Mouse (Mus musculus) CH12.LX (cell line): ENCODE measurements around the gene Afm. TPM values are rescaled to one million over a fixed set of nuclear protein-coding genes. Genes with fewer than 3 reads are reported as not detected.

Experiments
- ETS1 ChIP-seq: conservative IDR thresholded peaks from 2 replicates; pipeline ENCODE4 v1.6.1; 2012; ENCODE audit warnings: low read depth, mild to moderate bottlenecking, inconsistent platforms, low read length, improper control_type of control experiment, moderate library complexity
- SMC3 ChIP-seq: IDR thresholded peaks from 2 replicates; pipeline ENCODE4 v1.6.1; 2011; ENCODE audit warnings: low read depth, low read length, improper control_type of control experiment
- polyA plus RNA-seq: library from polyadenylated mRNA; unstranded; fragments of >175 nt; gene quantifications from 2 replicates; pipeline ENCODE4 v1.2.1, GENCODE M21; 2012; ENCODE audit warnings: low read depth; ENCODE audit not compliant: insufficient read length
- total RNA-seq, 2 experiments: library from RNA; depleted of rRNA; stranded (reverse); fragments of 300-350 nt in 1 of 2; fragments of >200 nt in 1 of 2; gene quantifications; 2 replicates each; pipeline ENCODE4 v1.2.3; 2012 to 2014

Afm gene
- total and polyA plus RNA-seq, 3 experiments, result not detected

- TF ChIP-seq SMC3 (peak; percentile 95), ETS1 (no peak)
These were observed 82.7 kb downstream of the Afm start (continued) for GRCm38 (mm10) chr5:90601469-90601868.

Other genes with a start within 250 kb of the Afm start
- 36.3 and 39.0 TPM in 2 replicates for gene Ankrd17, start 152.4 kb upstream of the Afm start, total RNA-seq (2012; rRNA removed)
- 29.8 and 31.7 TPM in 2 replicates for gene Ankrd17, start 152.4 kb upstream of the Afm start, total RNA-seq (2014; rRNA removed)
- 62.6 and 71.5 TPM in 2 replicates for gene Ankrd17, start 152.4 kb upstream of the Afm start, polyA plus RNA-seq
- gene Gm9958, start 151.7 kb upstream of the Afm start, total RNA-seq (2012; rRNA removed), result 0.67 and 1.2 TPM in 2 replicates
- 1.3 and 1.9 TPM in 2 replicates for gene Gm9958, start 151.7 kb upstream of the Afm start, total RNA-seq (2014; rRNA removed)
- gene Gm9958, start 151.7 kb upstream of the Afm start, polyA plus RNA-seq, result 0.82 and 1.3 TPM in 2 replicates
- not detected in 2 replicates for gene Alb, start 58.0 kb upstream of the Afm start, total RNA-seq (2012; rRNA removed)
- 0.40 TPM in 1 of 2 replicates, not detected in the other for gene Alb, start 58.0 kb upstream of the Afm start, total RNA-seq (2014; rRNA removed)
- not detected in 2 replicates for gene Alb, start 58.0 kb upstream of the Afm start, polyA plus RNA-seq
- gene Afp, start 28.2 kb upstream of the Afm start, total RNA-seq (2012; rRNA removed), result 15.9 and 25.8 TPM in 2 replicates
- 12.5 and 12.8 TPM in 2 replicates for gene Afp, start 28.2 kb upstream of the Afm start, total RNA-seq (2014; rRNA removed)
- 18.2 and 19.8 TPM in 2 replicates for gene Afp, start 28.2 kb upstream of the Afm start, polyA plus RNA-seq
- gene 5830473C10Rik, start 42.2 kb downstream of the Afm start, total RNA-seq (2012; rRNA removed), result 1.6 and 2.0 TPM in 2 replicates
- 0.69 and 0.83 TPM in 2 replicates for gene 5830473C10Rik, start 42.2 kb downstream of the Afm start, total RNA-seq (2014; rRNA removed)
- gene 5830473C10Rik, start 42.2 kb downstream of the Afm start, polyA plus RNA-seq, result 3.8 and 4.5 TPM in 2 replicates
- gene Rassf6, start 121.7 kb downstream of the Afm start, total RNA-seq (2012; rRNA removed), result 11.8 and 15.1 TPM in 2 replicates
- 24.5 and 26.3 TPM in 2 replicates for gene Rassf6, start 121.7 kb downstream of the Afm start, total RNA-seq (2014; rRNA removed)
- 18.3 and 22.4 TPM in 2 replicates for gene Rassf6, start 121.7 kb downstream of the Afm start, polyA plus RNA-seq
- not detected in 2 replicates for gene Cxcl5, start 240.4 kb downstream of the Afm start, total RNA-seq (2012; rRNA removed)
- not detected in 2 replicates for gene Cxcl5, start 240.4 kb downstream of the Afm start, total RNA-seq (2014; rRNA removed)
- gene Cxcl5, start 240.4 kb downstream of the Afm start, polyA plus RNA-seq, result not detected in 2 replicates
- not detected in 2 replicates for gene Ppbp, start 249.6 kb downstream of the Afm start, total RNA-seq (2012; rRNA removed)
- not detected in 2 replicates for gene Ppbp, start 249.6 kb downstream of the Afm start, total RNA-seq (2014; rRNA removed)
- not detected in 2 replicates for gene Ppbp, start 249.6 kb downstream of the Afm start, polyA plus RNA-seq